Mouse (Mus musculus) heart, embryonic 16.5 days (tissue): Measurements from ENCODE around the gene Uckl1. TPM values are rescaled to one million over a fixed set of nuclear protein-coding genes. Genes with fewer than 3 reads are reported as not detected.

Source experiments
- ATAC-seq: fragments of 200-750 bp; cut with Nextera tagmentation; replicated peaks from 2 replicates; pipeline ENCODE4 v1.8.0; 2017; ENCODE audit warnings: moderate number of reproducible peaks; ENCODE audit not compliant: insufficient read depth, low FRiP score; ENCODE audit errors: extremely low read depth
- H3K27ac ChIP-seq: fragments of 300-500 bp; sonication (generic); 2 replicates; pipeline ENCODE4 v1.5.1; 2014; ENCODE audit warnings: mild to moderate bottlenecking, low read length, control low read depth, moderate library complexity
- H3K27me3 ChIP-seq: fragments of 300-500 bp; sonication (generic); 2 replicates; pipeline ENCODE4 v1.6.1; 2014; ENCODE audit warnings: low read length, mixed read lengths; ENCODE audit not compliant: control insufficient read depth, insufficient read depth
- H3K36me3 ChIP-seq: fragments of 300-500 bp; sonication (generic); 2 replicates; pipeline ENCODE4 v1.6.1; 2014; ENCODE audit not compliant: control insufficient read depth, insufficient read depth
- H3K4me1 ChIP-seq: fragments of 300-500 bp; sonication (generic); 2 replicates; pipeline ENCODE4 v1.6.1; 2014; ENCODE audit warnings: low read length, mixed read lengths; ENCODE audit not compliant: control insufficient read depth, insufficient read depth
- H3K4me2 ChIP-seq: fragments of 300-500 bp; sonication (generic); 2 replicates; pipeline ENCODE4 v1.6.1; 2014; ENCODE audit warnings: low read depth, mild to moderate bottlenecking, control low read depth, low read length
- H3K4me3 ChIP-seq: fragments of 300-500 bp; sonication (generic); 2 replicates; pipeline ENCODE4 v1.5.1; 2014; ENCODE audit warnings: mild to moderate bottlenecking, control low read depth, low read length
- H3K9ac ChIP-seq: fragments of 300-500 bp; sonication (generic); 2 replicates; pipeline ENCODE4 v1.6.1; 2014; ENCODE audit warnings: low read length, control low read depth
- H3K9me3 ChIP-seq: fragments of 300-500 bp; sonication (generic); replicated peaks from 2 replicates; pipeline ENCODE4 v1.6.1; 2016; ENCODE audit warnings: low read length; ENCODE audit not compliant: control insufficient read depth
- WGBS: fragments of 180-500 bp; shearing (Covaris S2); extraction: QIAGEN DNeasy Blood & Tissue Kit; methylation state at CpG from one replicate; pipeline ENCODE4 v1.1.7; 2014; 5-methylcytosine and 5-hydroxymethylcytosine counted together
- polyA plus RNA-seq: library from polyadenylated mRNA; unstranded; fragments of >200 nt; fragmentation: Nextera tagmentation; extraction: Ambion mirVana; gene quantifications from 2 replicates; pipeline ENCODE4 v1.2.1, GENCODE M21; 2015

The Uckl1 gene
- polyA plus RNA-seq, 1 experiment from 2014 or later, result 85.8 TPM

DNA sequence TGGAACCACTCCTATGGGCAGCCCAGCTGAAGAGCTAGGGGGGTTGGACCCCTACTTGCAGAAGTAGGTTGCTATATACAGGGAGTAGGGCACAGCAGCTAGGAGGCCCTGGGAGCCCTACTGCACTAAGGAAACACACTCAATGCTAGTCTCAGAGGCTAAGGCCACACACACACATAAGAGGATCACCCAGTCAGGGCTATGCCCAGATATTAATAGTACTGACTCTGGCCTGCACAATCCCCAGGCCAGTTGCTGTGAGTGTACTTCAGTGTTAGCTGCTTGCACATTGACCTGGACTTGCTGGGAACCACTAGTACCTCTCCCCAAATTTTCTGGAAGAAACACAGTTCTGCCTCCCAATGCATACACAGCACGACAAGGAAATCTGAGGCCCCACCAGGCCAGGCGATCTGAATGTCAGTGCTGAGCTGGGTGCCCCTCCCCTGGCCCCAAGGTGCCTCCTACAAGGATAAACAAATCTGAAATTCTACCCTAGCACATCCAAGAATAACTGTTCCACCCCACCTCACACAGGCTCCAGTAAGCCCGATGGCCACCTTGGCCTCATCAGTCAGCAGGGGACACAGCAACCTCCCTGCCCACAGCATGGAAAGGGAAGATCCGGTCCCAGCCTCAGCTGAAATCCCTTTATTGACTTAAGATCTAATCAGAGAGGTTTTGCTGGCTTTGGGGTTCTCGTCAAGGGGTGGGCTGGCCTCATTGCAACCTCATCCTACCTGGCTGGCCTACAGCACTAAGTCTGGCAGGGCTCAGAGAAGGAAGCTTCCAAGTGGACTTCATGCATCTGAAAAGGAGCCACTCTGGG is 5.7 kb downstream of the Uckl1 start:
- Histone ChIP-seq H3K4me1 (peaks cover 28% of the 10 kb centered on the region), H3K27ac (peak overlapping the region; percentile 5; the same call in 1 of the 2 replicates), H3K4me3 (no peak overlapping the region), H3K9ac (peak overlapping the region; percentile 45; the same call in 1 of the 2 replicates), H3K36me3 (peaks cover 6% of the 10 kb centered on the region; the same call in 1 of the 2 replicates), H3K4me2 (0 out of 2 replicates have a peak overlapping the region, but pooled peaks have one; percentile 1), H3K9me3 (no peaks in the 10 kb centered on the region), H3K27me3 (no peaks in the 10 kb centered on the region)
- no peak for ATAC-seq
- WGBS, result 45% methylated on average over 5 of the region's 5 CpGs

DNA sequence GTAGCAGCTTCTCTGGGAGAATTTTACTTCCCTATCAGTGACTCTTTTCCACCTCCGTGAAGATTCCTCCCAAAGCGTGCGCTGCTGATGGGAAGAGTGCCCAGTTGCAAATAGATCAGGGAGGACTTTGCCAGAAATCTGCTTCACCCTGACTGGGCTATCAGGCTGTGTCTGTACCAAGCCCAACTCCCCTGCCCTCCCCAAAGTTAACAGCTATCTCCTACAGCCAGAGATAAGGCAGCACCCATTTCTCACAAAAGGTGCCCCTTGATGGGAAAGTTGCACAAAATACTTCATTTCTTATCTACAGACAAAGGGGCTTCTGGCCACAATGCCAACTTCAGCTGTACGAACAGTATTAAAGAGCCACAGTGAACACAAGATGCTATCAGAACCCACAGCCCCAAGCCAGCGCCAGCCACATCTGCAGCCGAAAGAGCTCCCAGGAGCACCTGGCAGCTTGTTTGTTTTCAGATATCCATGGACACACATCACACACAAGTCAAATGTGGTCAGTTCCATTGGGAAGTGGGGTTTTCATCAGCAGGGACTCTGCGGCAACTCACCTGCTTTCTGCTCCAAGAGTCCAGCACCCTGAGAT is 6.6 kb downstream of the Uckl1 start:
- H3K27ac ChIP-seq, result no peak overlapping the region; the same call in 1 of the 2 replicates
- peak overlapping the region; percentile 22; the same call in 1 of the 2 replicates for H3K9ac ChIP-seq
- H3K27me3 ChIP-seq, result no peaks in the 10 kb centered on the region
- H3K4me1 ChIP-seq, result peaks cover 28% of the 10 kb centered on the region
- 50% methylated on average over 7 of the region's 7 CpGs for whole genome bisulfite sequencing
- no peaks in the 10 kb centered on the region for H3K9me3 ChIP-seq
- H3K4me2 ChIP-seq, result 0 out of 2 replicates have a peak overlapping the region, but pooled peaks have one; percentile 1
- peaks cover 4% of the 10 kb centered on the region; the same call in 1 of the 2 replicates for H3K36me3 ChIP-seq
- no peak overlapping the region for H3K4me3 ChIP-seq
- no peak for ATAC-seq

DNA sequence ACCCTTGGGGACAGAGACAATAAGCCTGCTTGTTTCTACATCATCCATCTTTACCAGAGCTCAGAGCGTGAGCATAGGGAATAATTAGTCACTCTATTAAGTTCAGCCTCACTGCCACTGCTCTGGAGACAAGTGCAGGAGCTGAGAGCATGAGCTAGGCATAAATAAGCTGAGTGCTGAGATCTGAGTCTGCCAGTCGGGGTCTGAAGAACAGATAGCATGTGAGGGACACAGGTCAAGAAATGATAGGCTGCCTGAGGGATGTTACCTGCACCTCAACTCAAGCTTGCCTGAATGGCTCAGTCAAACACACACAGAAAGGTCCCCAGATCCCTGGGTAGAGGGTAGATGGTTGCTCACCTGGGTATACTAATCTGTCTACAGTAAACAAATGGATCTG is 7.6 kb downstream of the Uckl1 start:
- Histone ChIP-seq H3K27ac (no peak overlapping the region), H3K27me3 (no peaks in the 10 kb centered on the region), H3K9ac (no peak overlapping the region), H3K9me3 (no peaks in the 10 kb centered on the region), H3K4me2 (no peak overlapping the region), H3K36me3 (peaks cover 4% of the 10 kb centered on the region; the same call in 1 of the 2 replicates), H3K4me3 (no peak overlapping the region), H3K4me1 (peaks cover 28% of the 10 kb centered on the region)
- no peak for ATAC-seq
- WGBS, result 66% methylated on average over 2 of the region's 2 CpGs

DNA sequence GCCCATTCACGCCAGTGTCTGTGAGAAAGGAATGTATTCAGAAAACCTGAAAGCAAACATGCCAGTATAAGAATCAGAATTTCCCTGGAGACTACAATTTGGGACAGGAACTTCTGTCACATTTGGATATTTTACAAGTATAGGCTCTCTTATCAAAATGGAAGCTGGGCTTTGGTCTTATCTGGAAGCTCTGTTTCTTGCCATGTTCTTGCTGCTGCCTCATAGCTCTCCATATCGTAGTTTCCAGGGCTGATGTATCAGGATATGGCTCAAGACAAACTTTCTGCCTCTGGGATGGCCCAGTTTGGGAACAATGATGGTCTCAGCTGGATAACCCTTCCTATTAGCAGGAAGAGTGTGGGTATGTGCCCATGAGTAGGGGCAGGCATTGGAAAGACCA is 8.1 kb downstream of the Uckl1 start:
- no peak overlapping the region for H3K4me2 ChIP-seq
- WGBS, result 77% methylated on average over 2 of the region's 2 CpGs
- no peak overlapping the region for H3K4me3 ChIP-seq
- no peak overlapping the region for H3K9ac ChIP-seq
- ATAC-seq, result no peak
- peaks cover 4% of the 10 kb centered on the region; the same call in 1 of the 2 replicates for H3K36me3 ChIP-seq
- H3K27me3 ChIP-seq, result no peaks in the 10 kb centered on the region
- H3K9me3 ChIP-seq, result no peaks in the 10 kb centered on the region
- peaks cover 28% of the 10 kb centered on the region for H3K4me1 ChIP-seq
- H3K27ac ChIP-seq, result no peak overlapping the region

DNA sequence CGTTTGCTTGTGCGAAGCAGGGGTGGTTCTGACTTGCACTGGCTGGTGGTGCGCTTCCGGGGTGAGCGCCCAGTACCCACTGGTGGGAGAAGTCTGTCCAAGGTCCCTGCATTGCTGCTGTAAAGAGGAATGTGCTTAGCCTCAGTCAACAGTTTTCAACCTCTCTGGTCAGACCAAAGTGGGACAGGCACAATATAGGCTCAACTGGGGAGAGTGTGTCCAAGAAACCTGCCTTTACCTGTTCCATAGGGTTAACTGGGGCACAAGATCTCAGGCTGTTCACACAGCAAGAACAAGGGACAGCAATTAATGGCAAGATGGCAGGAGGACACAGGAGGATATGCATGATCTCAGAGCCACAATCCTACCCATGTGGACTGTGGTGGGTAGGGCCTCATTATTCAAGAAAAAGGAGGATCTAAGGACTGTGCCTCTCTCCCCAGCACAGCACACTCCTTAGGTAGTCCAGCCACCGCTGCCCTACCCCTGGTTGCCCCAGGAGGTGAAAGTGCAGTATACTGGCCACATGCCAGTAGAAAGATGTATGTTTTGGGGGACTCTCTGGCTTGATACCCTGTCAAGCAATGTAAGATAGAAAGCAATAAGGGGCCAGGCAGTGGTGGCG is 9.7 kb downstream of the Uckl1 start:
- Histone ChIP-seq H3K9ac (no peak overlapping the region), H3K27me3 (no peaks in the 10 kb centered on the region), H3K4me1 (peaks cover 20% of the 10 kb centered on the region), H3K4me2 (no peak overlapping the region), H3K9me3 (no peaks in the 10 kb centered on the region), H3K27ac (no peak overlapping the region), H3K4me3 (no peak overlapping the region), H3K36me3 (peaks cover 4% of the 10 kb centered on the region; the same call in 1 of the 2 replicates)
- no peak for ATAC-seq
- 95% methylated on average over 7 of the region's 7 CpGs for WGBS

DNA sequence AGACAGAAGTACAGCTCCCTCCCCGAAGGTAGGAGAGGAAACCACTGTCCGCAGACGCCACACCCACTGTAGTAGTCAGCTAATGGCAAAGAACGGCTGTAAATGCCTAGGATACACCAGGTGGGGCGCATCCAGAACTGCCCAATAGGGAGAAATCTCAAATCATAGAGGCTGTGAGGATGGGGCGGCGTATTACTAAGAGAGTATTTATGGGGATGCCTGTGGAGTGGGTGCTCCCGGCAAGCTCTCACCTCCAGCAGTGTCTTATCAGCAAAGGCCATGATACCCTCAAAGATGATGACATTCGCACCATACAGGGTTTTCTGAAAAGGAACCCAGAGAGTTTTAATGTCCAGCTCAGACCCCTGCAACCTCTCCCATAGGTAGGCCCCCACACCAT is 10.7 kb downstream of the Uckl1 start:
- Histone ChIP-seq H3K4me3 (no peak overlapping the region), H3K36me3 (peaks cover 4% of the 10 kb centered on the region; the same call in 1 of the 2 replicates), H3K4me1 (peaks cover 12% of the 10 kb centered on the region), H3K27me3 (no peaks in the 10 kb centered on the region), H3K4me2 (no peak overlapping the region), H3K9me3 (no peaks in the 10 kb centered on the region), H3K27ac (no peak overlapping the region), H3K9ac (no peak overlapping the region)
- no peak for ATAC-seq
- WGBS, result 84% methylated on average over 9 of the region's 9 CpGs

DNA sequence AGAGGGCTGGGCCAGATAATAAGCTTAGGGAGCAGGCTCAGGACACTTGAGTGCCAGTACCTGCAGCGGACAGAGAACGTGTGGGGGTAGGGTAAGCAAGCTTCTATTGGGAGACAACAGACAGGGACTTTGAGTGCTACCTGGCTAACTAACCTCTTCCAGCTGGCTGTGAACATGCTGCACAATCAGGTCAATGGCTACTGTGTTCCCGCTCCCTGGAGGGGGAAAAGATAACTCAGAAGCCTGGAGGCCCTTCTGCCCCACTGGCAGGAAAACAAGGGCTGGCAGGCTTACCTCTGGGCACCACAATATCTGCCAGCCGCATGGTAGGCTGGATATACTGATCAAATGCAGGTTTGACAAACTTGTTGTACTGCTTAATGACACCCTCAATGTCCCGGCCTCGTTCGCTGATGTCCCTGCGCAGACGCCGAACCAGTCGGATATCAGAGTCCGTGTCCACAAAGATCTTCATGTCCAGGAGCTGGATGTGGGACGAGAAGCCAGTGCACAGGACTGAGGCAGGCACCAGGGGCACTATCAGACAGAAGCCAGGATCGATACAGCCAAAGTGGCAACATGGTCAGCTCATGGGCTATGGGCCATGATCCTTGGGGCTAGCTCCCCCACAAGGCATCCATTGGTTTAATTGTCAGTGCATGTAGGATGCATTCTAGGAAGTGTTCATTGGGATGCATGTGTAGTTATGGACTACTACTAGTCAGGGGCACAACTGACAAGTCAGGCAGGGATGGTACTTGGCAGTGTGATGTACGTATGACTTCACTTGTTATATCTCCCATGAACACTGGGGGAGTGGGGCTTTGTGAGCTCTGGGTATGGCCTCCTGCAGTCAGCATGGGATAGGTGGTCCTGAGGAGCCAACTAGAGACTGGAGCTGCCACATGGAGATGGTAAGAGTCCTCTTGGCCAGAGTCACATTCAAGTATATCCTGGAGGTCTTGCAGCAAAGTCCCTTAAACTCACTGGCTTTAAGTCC is 11.5 kb downstream of the Uckl1 start:
- Histone ChIP-seq H3K9ac (no peak overlapping the region), H3K4me2 (no peak overlapping the region), H3K4me1 (peaks cover 5% of the 10 kb centered on the region), H3K4me3 (no peak overlapping the region), H3K9me3 (no peaks in the 10 kb centered on the region), H3K27ac (no peak overlapping the region), H3K36me3 (peaks cover 4% of the 10 kb centered on the region; the same call in 1 of the 2 replicates), H3K27me3 (no peaks in the 10 kb centered on the region)
- no peak for ATAC-seq
- WGBS, result 92% methylated on average over 15 of the region's 15 CpGs

DNA sequence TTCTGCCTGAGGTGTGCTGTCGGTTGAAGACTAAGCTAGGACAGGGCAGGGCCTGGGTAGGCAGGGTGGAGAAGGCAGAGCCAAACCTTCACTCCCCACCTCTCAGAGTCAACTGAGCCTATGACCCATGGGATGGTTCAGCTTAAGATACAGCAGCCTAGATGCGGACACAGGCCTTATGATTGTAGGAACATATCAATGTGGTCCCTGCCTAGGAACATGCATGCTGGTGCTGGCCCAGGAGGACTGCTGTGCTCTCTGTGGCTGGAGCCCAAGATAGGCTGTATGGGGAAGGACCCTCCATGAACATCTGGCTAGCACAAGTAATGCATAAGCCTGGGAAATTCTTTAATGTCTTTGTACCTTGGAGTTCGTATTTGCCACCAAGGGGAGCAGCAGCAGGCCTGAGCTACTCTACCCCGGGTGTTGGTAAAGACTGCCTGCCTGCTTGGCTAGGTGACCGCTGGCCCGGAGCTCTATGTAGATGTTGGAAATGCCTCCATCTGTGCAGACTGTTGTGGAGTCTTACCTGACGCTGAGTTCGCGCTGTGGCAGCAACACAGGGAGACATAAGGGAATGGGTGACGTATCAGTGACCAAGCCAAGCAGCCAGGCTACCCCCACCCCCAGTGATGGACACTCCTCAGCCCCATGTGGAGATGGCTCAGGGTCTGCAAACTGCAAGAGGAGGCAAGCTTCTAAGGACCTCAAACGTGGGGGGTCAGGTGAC is 12.6 kb downstream of the Uckl1 start:
- Histone ChIP-seq H3K4me2 (no peak overlapping the region), H3K9ac (no peak overlapping the region), H3K4me3 (no peak overlapping the region), H3K36me3 (peaks cover 4% of the 10 kb centered on the region; the same call in 1 of the 2 replicates), H3K27me3 (no peaks in the 10 kb centered on the region), H3K9me3 (no peaks in the 10 kb centered on the region), H3K4me1 (no peaks in the 10 kb centered on the region), H3K27ac (no peak overlapping the region)
- no peak for ATAC-seq
- 90% methylated on average over 11 of the region's 11 CpGs for WGBS
